Mouse (Mus musculus) liver, embryonic 15.5 days (tissue): ENCODE measurements around the gene Ets1. TPM values are rescaled to one million over a fixed set of nuclear protein-coding genes. Genes with fewer than 3 reads are reported as not detected.

Experiments
- ATAC-seq: fragments of 200-750 bp; cut with Nextera tagmentation; 2 replicates; pipeline ENCODE4 v1.8.0; 2017; ENCODE audit warnings: moderate number of reproducible peaks, mild to moderate bottlenecking, moderate library complexity; ENCODE audit not compliant: insufficient read depth
- H3K27ac ChIP-seq: fragments of 300-500 bp; sonication (generic); replicated peaks from 2 replicates; pipeline ENCODE4 v1.5.1; 2015; ENCODE audit warnings: mild to moderate bottlenecking, inconsistent platforms
- H3K27me3 ChIP-seq: fragments of 300-500 bp; sonication (generic); 2 replicates; pipeline ENCODE4 v1.6.1; 2015; ENCODE audit warnings: mild to moderate bottlenecking, inconsistent platforms
- H3K36me3 ChIP-seq: fragments of 300-500 bp; sonication (generic); replicated peaks from 2 replicates; pipeline ENCODE4 v1.6.1; 2015; ENCODE audit warnings: moderate library complexity, mild to moderate bottlenecking, inconsistent platforms
- H3K4me1 ChIP-seq: fragments of 300-500 bp; sonication (generic); replicated peaks from 2 replicates; pipeline ENCODE4 v1.6.1; 2015; ENCODE audit warnings: inconsistent platforms
- H3K4me2 ChIP-seq: fragments of 300-500 bp; sonication (generic); 2 replicates; pipeline ENCODE4 v1.6.1; 2015; ENCODE audit warnings: moderate library complexity, mild to moderate bottlenecking, inconsistent platforms
- H3K4me3 ChIP-seq: fragments of 300-500 bp; sonication (generic); replicated peaks from 2 replicates; pipeline ENCODE4 v1.5.1; 2015; ENCODE audit warnings: mild to moderate bottlenecking, inconsistent platforms
- H3K9ac ChIP-seq: fragments of 300-500 bp; sonication (generic); 2 replicates; pipeline ENCODE4 v1.6.1; 2015; ENCODE audit warnings: moderate library complexity, mild to moderate bottlenecking, inconsistent platforms
- H3K9me3 ChIP-seq: fragments of 300-500 bp; sonication (generic); replicated peaks from 2 replicates; pipeline ENCODE4 v1.6.1; 2016; ENCODE audit warnings: inconsistent platforms
- whole genome bisulfite sequencing: fragments of 180-500 bp; shearing (Covaris S2); methylation state at CpG from one replicate; pipeline ENCODE4 v1.1.7; 2015; ENCODE audit warnings: mixed read lengths; ENCODE audit not compliant: insufficient replicate concordance; 5-methylcytosine and 5-hydroxymethylcytosine counted together
- polyA plus RNA-seq: library from polyadenylated mRNA; unstranded; fragments of >200 nt; fragmentation: Nextera tagmentation; extraction: Ambion mirVana; gene quantifications from 2 replicates; pipeline ENCODE4 v1.2.1, GENCODE M21; 2015

The Ets1 gene
- polyA plus RNA-seq, result 13.6 and 15.4 TPM in 2 replicates

DNA sequence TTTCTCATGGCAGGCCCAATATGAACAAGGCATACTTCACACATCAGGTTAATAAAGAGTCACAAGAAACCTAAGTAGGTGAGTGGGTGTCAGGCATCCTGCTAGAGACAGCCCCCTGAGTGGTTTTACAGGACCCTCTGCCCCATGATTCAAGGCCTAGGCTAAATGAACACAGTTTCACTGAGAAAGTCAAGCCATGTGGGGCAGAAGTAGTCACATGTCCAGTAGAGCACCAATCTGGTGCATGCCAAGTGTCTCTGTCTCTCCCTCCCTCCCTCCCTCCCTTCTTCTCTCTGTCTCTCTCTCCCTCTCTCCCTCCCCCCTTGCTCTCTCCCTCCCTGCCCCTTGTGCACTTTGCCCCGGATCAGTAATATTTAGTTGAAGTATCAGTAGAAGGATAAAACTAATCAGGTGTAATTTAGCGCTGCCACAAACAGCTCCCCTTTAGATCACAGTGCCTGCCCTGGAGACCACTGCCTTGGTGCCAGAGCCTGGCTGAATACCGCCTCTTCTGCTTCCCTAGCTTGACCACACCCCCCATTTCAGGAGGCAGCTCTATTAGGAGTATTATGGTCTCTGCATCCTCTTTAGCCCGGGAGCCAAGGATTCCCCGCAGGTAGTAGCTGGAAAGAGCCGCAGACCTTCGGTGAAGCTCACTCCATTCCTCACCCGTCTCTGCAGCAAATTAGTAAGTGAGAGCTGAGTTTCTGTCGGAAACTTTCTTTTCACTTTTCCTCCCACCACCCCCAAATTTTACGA is at the start of gene Ets1:
Gene Ets1, plus strand, starts transcription at position 595 of the 759 bp plus-strand sequence.
- Histone ChIP-seq H3K27ac (no peak within 1 kb of the TSS), H3K4me2 (peak within 1 kb of the TSS; percentile 16), H3K4me1 (no peaks in the 10 kb centered on the region), H3K4me3 (no peak within 1 kb of the TSS), H3K9ac (no peak within 1 kb of the TSS), H3K27me3 (peaks cover 39% of the 10 kb centered on the region), H3K36me3 (no peaks in the 10 kb centered on the region), H3K9me3 (no peaks in the 10 kb centered on the region)
- ATAC-seq, result no peak
- 1% methylated on average over 10 of the region's 10 CpGs for WGBS

DNA sequence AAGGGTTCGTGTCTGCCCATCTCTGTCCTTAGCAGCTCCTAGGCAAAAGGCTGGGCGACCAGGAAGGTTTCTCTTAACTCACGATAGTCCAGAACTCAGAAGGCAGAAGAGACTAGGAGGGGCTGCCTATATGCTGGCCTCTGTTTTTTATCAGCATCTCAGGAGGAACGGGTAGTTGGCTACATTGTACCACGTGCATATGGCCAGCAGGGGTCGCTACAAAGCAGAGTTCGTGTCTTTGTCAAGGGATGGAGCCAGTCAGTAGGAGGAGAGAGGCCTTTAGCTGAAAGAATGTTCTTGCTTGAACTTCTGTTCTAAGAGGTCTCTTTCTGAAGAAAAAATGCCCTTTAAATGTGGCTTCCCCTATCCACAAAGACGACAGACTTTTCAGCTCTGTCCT is 46.1 kb upstream of the Ets1 start:
- WGBS, result 5% methylated on average over 8 of the region's 8 CpGs
- ATAC-seq, result no peak; the same call in 1 of the 2 replicates

DNA sequence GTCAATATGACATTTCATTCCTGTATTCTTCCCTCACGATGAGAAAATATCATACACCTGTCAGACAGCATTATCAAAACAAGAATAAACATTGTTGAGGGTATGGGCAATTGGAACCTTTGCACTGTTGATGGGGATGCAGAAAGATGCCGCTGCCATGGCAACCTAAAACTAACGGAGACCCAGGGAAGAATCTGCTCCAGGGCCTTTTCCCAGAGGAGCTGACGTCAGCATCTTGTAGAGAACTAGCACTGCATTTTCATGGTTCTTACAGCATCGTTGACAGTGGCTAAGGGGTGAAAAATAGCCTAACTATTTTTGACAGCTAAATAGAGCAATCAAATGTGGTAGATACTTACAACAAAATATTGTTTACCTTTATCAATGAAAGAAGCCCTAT is 45.5 kb upstream of the Ets1 start:
- no peak overlapping the region for H3K9ac ChIP-seq
- H3K4me1 ChIP-seq, result no peaks in the 10 kb centered on the region; the same call in 1 of the 2 replicates
- H3K27me3 ChIP-seq, result peaks cover 8% of the 10 kb centered on the region; the same call in 1 of the 2 replicates
- H3K4me2 ChIP-seq, result no peak overlapping the region
- no peak overlapping the region for H3K27ac ChIP-seq
- H3K9me3 ChIP-seq, result no peaks in the 10 kb centered on the region
- H3K4me3 ChIP-seq, result no peak overlapping the region
- H3K36me3 ChIP-seq, result no peaks in the 10 kb centered on the region
- 57% methylated on average over 5 of the region's 5 CpGs for WGBS
- no peak for ATAC-seq

More for the DNA sequence above, 46.1 kb upstream of the Ets1 start:
- peaks cover 8% of the 10 kb centered on the region; the same call in 1 of the 2 replicates for H3K27me3 ChIP-seq
- no peak overlapping the region for H3K9ac ChIP-seq
- no peaks in the 10 kb centered on the region; the same call in 1 of the 2 replicates for H3K4me1 ChIP-seq
- no peaks in the 10 kb centered on the region for H3K9me3 ChIP-seq
- no peaks in the 10 kb centered on the region for H3K36me3 ChIP-seq
- no peak overlapping the region for H3K27ac ChIP-seq
- no peak overlapping the region for H3K4me3 ChIP-seq
- no peak overlapping the region for H3K4me2 ChIP-seq

DNA sequence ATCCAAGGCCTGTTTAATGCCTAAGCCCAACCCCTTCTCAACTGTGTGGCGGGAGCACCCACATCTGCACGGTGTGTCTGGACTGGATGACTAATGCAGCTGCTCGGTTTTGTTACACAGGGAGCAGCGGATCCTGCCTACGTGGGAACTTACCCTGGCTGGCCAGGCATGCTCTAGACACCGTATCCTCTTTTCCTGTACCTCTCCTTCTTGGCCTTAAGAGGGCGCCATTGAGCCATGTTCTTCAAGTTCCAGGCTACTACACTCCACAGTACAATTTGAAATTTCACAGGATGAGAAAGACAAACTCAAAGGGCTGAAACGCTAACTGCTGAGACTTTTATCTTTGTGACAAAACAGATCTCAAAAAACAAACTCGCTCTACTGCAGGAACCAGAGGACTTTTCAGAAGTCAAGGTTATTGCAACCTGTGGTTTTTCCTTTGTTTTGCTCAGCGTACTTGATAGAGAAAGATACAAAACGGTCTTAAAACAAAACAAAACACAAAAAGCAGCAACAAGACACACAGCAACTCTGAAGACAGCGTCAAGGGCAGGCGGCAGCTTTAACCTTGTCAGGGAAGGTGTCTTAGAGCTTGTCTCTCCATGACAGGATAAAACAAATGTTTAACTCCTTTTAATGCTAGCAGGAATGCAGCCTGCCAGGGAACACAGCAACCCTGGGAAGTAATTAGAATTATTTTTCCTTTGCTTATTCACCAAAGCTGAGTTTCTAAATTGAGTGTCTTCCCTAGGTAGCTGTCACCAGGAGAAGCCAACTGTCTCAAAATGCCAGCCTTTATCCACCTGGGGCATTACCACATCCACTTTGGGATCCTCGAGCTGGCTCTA is 44.1 kb upstream of the Ets1 start:
- peaks cover 8% of the 10 kb centered on the region; the same call in 1 of the 2 replicates for H3K27me3 ChIP-seq
- H3K9ac ChIP-seq, result no peak overlapping the region
- H3K36me3 ChIP-seq, result no peaks in the 10 kb centered on the region
- H3K9me3 ChIP-seq, result no peaks in the 10 kb centered on the region
- no peak overlapping the region for H3K4me2 ChIP-seq
- H3K27ac ChIP-seq, result no peak overlapping the region
- peak; percentile 74 for ATAC-seq
- 12% methylated on average over 14 of the region's 14 CpGs for WGBS
- H3K4me3 ChIP-seq, result no peak overlapping the region
- no peaks in the 10 kb centered on the region; the same call in 1 of the 2 replicates for H3K4me1 ChIP-seq

DNA sequence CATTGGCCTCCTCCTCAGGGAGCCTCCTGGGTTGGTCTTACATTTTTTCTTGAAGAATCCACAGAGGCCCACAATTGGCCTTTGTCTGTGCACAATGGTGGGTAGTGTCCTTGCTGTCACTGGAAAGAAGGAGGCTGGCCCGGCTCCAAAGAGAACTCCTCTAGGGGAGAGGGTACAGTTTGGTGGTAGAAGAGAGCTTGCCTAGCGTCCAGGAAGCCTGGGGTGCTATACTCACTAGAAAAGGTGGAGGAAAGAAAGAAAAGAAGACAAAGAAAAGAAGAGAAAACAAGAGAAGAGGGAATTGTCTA is 43.5 kb upstream of the Ets1 start:
- Histone ChIP-seq H3K27ac (no peak overlapping the region), H3K4me1 (no peaks in the 10 kb centered on the region; the same call in 1 of the 2 replicates), H3K9ac (no peak overlapping the region), H3K4me2 (no peak overlapping the region), H3K27me3 (peaks cover 8% of the 10 kb centered on the region; the same call in 1 of the 2 replicates), H3K36me3 (no peaks in the 10 kb centered on the region), H3K9me3 (no peaks in the 10 kb centered on the region), H3K4me3 (no peak overlapping the region)
- WGBS, result 66% methylated on average over 2 of the region's 2 CpGs
- no peak for ATAC-seq

DNA sequence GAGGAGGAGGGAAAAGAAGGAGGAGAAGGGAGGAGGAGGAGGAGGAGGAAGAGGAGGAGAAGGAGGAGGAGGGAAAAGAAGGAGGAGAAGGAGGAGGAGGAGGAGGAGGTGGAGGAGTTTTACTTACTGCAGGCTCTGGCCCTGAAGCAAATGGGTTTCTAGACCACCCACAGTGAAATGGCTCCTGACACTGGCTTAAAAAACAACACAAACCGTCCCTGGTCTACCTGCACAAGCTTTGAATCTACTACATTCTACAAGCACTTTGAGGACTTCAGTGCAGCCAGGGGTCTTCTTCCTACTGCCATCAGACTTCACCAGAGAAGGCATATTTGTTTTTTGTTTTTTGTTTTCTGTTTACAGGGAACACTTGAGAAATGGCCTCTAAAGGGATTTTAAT is 42.2 kb upstream of the Ets1 start:
- no peaks in the 10 kb centered on the region for H3K36me3 ChIP-seq
- no peaks in the 10 kb centered on the region; the same call in 1 of the 2 replicates for H3K4me1 ChIP-seq
- H3K9me3 ChIP-seq, result no peaks in the 10 kb centered on the region
- H3K27ac ChIP-seq, result no peak overlapping the region
- ATAC-seq, result no peak
- H3K27me3 ChIP-seq, result peaks cover 8% of the 10 kb centered on the region; the same call in 1 of the 2 replicates
- H3K9ac ChIP-seq, result no peak overlapping the region
- WGBS, result 27% methylated on average over 1 of the region's 1 CpGs
- no peak overlapping the region for H3K4me2 ChIP-seq
- H3K4me3 ChIP-seq, result no peak overlapping the region

DNA sequence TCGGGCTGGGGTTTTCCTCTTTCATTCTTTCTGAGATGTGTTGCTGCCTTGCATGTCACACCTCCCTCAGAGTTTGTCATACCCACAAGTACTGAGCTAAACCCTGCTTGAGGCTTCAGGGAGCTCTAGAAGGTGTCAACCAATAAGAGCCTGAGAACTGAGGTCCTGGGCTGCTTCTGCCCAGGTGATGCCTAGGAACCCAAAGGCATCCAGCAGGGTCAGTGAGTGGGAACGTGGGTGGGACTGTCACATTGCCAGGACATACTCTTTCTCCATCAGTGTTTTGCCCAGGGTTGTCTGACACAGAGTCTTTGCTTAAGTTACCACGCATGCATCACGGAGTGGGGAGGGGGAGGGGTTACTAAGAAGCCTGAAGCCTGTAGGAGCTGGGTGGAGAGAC is 41.7 kb upstream of the Ets1 start:
- 47% methylated on average over 4 of the region's 4 CpGs for WGBS
- H3K9ac ChIP-seq, result no peak overlapping the region
- ATAC-seq, result no peak
- H3K4me3 ChIP-seq, result no peak overlapping the region
- peaks cover 8% of the 10 kb centered on the region; the same call in 1 of the 2 replicates for H3K27me3 ChIP-seq
- no peaks in the 10 kb centered on the region; the same call in 1 of the 2 replicates for H3K4me1 ChIP-seq
- H3K9me3 ChIP-seq, result no peaks in the 10 kb centered on the region
- no peak overlapping the region for H3K4me2 ChIP-seq
- H3K36me3 ChIP-seq, result no peaks in the 10 kb centered on the region
- no peak overlapping the region for H3K27ac ChIP-seq

DNA sequence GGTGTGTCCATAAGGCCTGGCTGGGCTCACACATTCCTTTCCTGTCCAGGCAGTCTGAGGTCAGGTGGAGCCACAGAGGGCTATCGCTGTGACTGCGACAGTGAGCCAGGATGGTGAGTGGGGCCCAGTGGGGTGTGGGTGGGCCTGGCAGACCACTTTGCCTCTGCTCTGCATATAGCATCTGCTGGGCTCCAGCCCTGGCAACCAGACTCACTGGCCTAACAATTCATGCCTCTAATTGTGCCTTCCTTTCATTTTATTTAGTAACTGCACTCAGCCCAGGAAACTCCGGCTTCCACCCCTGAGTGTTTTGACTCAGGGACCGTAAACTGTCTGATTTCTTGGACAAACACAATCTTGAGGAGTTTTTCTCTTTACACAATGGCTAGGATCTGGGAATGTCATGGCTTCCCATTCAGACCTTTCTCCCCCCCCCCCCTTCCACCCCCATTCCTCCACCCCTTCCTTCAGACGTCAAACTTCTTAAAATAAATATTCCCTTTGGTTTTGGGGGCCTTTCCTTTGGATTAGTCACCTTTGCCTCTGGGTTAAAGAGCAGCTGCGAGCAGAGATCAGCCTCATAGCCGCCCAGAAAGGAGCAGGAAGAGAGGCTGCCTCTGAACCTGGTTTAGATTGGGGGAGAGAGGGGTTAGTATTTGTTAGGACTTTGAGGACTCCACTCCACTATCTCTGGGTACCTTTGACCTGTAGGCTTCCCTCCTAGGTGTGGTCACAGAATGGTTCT is 40.8 kb upstream of the Ets1 start:
- Histone ChIP-seq H3K9me3 (no peaks in the 10 kb centered on the region), H3K9ac (no peak overlapping the region), H3K27ac (no peak overlapping the region), H3K36me3 (no peaks in the 10 kb centered on the region), H3K4me2 (no peak overlapping the region), H3K4me3 (no peak overlapping the region), H3K4me1 (no peaks in the 10 kb centered on the region; the same call in 1 of the 2 replicates), H3K27me3 (peaks cover 8% of the 10 kb centered on the region; the same call in 1 of the 2 replicates)
- no peak for ATAC-seq
- whole genome bisulfite sequencing, result 62% methylated on average over 7 of the region's 7 CpGs

DNA sequence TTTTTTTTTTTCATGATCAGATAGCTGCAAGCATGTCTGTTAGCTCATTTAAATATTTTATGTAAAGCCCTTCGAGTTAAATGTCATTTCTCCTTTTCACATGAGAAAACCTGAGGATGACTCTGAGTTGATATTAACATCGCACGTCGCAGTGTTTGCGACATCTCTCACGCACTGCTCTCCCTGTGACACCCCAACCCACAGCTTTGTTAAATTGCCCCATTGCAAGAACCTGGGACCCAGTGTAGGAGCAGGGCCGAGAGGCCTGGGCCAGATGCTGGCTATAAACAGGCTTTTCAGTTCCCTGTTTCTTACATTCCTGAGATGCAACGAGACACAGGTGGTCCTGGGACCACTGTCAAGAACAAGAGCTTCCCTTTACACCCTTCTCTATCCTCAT is 39.7 kb upstream of the Ets1 start:
- peaks cover 8% of the 10 kb centered on the region; the same call in 1 of the 2 replicates for H3K27me3 ChIP-seq
- H3K9ac ChIP-seq, result no peak overlapping the region
- WGBS, result 68% methylated on average over 8 of the region's 8 CpGs
- no peak overlapping the region for H3K27ac ChIP-seq
- no peak overlapping the region for H3K4me3 ChIP-seq
- H3K4me2 ChIP-seq, result no peak overlapping the region
- ATAC-seq, result no peak
- H3K4me1 ChIP-seq, result no peaks in the 10 kb centered on the region; the same call in 1 of the 2 replicates
- H3K36me3 ChIP-seq, result no peaks in the 10 kb centered on the region
- no peaks in the 10 kb centered on the region for H3K9me3 ChIP-seq

DNA sequence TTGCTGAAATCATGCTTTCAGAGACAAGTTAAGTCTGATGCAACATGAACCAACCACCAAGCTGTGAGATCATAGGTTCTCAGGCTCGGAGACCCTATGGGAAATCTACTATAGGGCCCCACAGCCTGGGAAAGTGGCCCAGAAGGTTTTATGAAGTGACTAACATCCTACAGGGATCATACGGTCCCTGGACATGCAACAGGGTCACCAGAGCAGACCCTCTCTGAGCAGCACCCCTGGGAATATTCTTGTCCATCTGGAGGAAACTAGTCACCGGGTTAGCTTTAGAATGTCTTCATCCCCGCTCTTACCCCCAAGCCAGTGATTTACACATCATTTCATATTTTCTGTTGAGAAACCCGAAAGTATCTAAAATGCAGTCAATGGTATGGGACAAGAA is 34.1 kb upstream of the Ets1 start:
- Histone ChIP-seq H3K9me3 (no peaks in the 10 kb centered on the region), H3K27ac (no peak overlapping the region), H3K9ac (no peak overlapping the region), H3K4me3 (no peak overlapping the region), H3K36me3 (no peaks in the 10 kb centered on the region), H3K4me2 (no peak overlapping the region), H3K4me1 (peaks cover 44% of the 10 kb centered on the region), H3K27me3 (peaks cover 7% of the 10 kb centered on the region; the same call in 1 of the 2 replicates)
- no peak for ATAC-seq
- 69% methylated on average over 5 of the region's 5 CpGs for WGBS
